Mouse (Mus musculus) T-helper 2 cell (primary cell): ENCODE measurements around the gene Thrap3.
"Not testable (repeated sequence)": the region's sequence is repeated elsewhere in the genome, so short reads cannot be mapped to it uniquely, and the experiment has no call there.

Experiments used
- in situ Hi-C: fragments of 300-600 bp; cut with MboI, MseI; formaldehyde crosslinking; loops from one replicate; pipeline ENCODE4 v1.15.1; 2025; ENCODE audit warnings: high pct_unique_total_duplicates

Gene Thrap3

DNA sequence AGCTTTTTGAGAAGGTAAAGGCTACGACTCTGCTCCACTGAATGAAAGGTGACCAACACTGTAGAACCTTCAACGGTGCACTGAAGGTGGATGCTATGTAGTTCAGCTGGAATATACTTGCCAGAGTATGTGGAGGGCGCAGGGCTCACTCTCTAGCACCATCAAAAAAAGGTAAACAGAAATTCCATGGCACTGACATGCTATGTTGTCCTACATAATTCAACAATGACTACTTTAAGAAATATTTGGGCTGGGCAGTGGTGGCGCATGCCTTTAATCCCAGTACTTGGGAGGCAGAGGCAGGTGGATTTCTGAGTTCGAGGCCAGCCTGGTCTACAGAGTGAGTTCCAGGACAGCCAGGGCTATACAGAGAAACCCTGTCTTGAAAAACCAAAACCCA lies 31.8 kb downstream of the Thrap3 start:
- in situ Hi-C loops: not testable (repeated sequence)

DNA sequence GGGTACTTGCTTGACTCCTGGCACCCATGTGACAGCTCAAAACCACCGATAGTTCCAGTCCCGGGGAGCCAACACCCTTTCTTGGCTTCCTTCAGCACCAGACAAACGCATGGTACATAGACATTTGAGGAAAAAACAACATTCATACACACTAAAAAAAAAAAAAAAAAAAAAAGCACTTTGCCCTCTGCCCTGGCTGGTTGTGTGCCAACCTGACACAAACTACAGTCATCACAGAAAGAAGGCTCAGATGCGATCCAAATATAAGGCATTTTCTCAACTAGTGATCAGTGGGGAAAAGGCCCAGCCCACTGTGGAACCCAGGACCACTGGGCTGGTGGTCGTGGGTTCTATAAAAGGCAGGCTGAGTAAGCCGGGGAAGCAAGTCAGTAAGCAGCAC lies 33.7 kb downstream of the Thrap3 start:
- in situ Hi-C loops: no loop called here

DNA sequence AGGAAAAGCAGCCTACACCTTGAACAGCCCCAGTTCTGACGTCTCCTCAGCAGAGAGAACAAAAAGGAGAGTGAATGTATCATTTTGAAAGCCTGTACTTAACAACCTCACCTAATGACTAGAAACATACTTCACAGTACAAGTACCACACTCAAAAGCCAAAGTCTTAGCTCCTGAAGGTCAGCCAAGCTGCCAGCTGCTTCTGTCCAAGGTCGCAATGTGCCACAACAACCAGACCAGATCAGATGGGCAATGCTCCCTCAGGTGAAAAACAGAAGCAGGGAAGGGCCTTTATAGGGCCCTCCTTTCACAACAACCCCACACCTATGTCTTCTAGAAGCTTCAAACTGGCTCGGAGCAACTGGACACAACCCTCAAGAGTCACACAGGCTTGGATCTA lies 36.5 kb downstream of the Thrap3 start:
- in situ Hi-C loops: no loop called here

DNA sequence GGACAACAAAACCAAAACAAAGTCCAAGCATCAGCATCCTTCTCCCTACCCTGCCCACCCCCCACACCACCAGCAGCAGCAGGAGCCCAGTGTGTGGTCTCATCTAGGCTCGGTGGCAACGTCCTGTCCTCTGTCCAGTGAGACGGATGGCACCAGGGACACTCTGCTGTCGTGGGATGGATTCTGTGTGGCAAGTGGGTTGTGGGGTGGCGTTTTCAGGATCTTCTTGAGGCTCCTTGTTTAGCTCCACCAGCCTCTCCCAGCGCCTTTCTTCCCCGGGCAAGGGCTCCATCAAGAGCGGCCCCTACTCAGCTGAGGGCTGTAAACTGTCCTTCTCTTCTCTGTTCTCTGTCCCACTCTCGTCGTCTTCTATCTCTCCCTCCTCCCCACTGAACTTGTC lies 37.5 kb downstream of the Thrap3 start:
- in situ Hi-C loops: not testable (repeated sequence)

- in situ Hi-C loops: no loop called here
Observed at GRCm38 (mm10) chr4:126163685-126164084, 38.9 kb downstream of the Thrap3 start.

DNA sequence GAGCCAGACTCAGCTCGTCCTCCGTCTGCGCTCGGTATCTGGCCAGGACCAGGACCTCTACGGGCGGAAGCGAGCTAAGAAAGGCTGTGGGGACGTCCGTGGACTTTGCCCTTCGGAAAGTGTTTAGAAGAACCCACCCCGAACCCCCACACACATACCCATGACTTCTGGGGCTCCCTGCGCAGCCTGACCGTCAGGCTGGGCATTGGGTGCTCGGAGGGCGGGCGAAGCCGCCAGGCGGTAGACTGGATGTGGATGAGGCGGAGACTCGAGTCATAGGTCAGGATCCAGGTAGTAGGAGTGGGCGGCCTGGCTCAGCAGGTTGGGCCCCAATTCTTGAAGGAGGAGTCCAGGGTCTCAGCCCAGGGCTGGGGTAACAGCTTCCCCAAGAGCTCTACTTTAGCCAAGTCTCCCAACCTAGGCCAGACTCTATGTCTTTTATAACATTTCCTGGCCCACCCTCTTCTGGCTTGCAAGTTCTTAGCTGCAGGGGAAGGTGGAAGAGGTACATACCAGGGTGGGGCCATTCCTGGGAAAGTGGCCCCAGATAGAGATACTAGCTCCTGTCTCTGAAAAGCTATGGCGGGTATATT lies 39.4 kb downstream of the Thrap3 start, which contains the start of gene Sh3d21:
Sh3d21 (minus strand) TSS at position 425 of the 593 bp plus-strand sequence.
- in situ Hi-C loops: no loop called here

GRCm38 (mm10) chr4:126162544-126163066 lies 40.0 kb downstream of the Thrap3 start:
- in situ Hi-C loops: no loop called here

- in situ Hi-C loops: no loop called here
Observed at GRCm38 (mm10) chr4:126161986-126162385, 40.6 kb downstream of the Thrap3 start.

DNA sequence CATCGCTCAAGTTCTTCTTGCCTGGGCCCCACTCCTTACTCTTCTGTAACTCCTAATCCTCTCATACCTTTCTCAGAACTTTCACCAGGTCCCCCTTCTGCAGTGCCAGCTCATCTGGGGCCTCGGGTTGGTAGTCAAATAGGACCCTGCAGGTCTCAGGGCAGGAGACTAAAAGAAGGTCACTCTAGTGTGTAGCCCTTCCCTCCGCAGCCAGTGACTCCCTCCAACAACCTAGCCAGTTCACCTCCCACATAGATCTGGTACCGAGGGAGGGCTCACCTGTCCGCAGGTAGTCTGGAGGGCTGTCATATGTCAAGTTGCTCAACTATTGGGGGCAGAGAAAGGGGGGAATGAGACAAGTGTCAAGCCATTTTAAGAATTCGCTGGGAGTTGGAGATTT lies 41.1 kb downstream of the Thrap3 start:
- in situ Hi-C loops: no loop called here

GRCm38 (mm10) chr4:126160981-126161380 lies 41.6 kb downstream of the Thrap3 start:
- in situ Hi-C loops: no loop called here

DNA sequence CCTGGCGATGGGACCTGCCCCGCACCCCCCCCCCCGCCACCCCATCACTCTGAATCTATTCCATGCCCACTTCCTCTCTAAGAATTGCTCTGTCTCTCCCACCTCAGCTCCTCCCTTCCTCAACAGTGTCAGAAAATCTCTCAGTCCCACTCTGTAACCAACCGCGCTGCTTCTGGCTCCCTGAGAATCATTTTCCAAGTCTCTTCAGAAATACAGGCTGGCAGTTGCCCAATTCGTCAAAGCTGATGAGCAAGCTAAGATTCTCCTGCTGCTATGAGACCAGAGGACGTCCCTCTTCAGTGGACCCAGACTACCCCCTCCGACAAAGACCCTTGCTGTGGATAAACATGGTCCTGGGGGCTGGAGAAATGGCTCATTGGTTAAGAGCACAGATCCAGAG lies 43.1 kb downstream of the Thrap3 start:
- in situ Hi-C loops: no loop called here

DNA sequence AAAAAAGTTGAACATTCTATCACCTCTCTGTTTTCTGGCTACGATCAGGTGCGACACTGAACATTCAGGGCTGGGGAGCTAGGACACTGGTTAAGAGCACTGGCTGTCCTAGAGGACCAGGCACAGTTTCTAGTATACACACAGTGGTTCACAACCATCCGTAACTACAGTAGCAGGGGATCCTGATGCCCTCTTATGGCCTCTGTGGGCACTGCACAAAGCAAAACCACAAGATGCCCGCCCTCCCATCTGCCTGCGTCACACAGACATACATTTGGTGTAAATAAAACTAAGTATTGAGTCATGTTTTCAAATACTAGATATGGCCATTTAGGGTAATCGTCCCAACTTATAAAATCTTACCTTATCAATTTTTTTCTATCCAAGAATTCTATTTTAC lies 45.0 kb downstream of the Thrap3 start:
- in situ Hi-C loops: no loop called here

- in situ Hi-C loops: no loop called here
Observed at GRCm38 (mm10) chr4:126156617-126157016, 45.9 kb downstream of the Thrap3 start.

GRCm38 (mm10) chr4:126155869-126156268 lies 46.7 kb downstream of the Thrap3 start:
- in situ Hi-C loops: no loop called here

DNA sequence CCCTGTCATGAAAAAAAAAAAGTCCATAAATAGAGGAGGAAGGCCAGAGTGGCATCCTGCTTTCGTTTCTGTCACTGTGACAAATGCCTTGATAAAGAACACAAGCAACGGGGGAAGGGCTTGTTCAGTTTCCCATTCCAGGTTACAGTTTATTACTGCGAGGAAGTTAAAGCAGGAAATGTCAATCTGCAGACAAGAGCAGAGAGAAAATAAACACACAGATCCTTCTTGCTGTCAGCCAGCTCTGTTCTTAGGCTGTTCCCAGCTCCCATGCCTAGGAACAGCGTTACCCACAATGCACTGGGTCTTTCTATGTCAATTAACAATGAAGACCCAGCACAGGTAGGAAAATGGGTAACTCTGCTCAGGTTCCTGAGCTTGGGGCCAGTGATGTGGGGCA lies 47.4 kb downstream of the Thrap3 start:
- in situ Hi-C loops: no loop called here

GRCm38 (mm10) chr4:126152864-126153263 lies 49.7 kb downstream of the Thrap3 start:
- in situ Hi-C loops: loop anchor here (5.0 kb wide), 1 partner anchor 66 kb away; no protein-coding TSS in a partner anchor

GRCm38 (mm10) chr4:126151701-126152440 lies 50.7 kb downstream of the Thrap3 start:
- in situ Hi-C loops: loop anchor here (5.0 kb wide), 1 partner anchor 65 kb away; no protein-coding TSS in a partner anchor

DNA sequence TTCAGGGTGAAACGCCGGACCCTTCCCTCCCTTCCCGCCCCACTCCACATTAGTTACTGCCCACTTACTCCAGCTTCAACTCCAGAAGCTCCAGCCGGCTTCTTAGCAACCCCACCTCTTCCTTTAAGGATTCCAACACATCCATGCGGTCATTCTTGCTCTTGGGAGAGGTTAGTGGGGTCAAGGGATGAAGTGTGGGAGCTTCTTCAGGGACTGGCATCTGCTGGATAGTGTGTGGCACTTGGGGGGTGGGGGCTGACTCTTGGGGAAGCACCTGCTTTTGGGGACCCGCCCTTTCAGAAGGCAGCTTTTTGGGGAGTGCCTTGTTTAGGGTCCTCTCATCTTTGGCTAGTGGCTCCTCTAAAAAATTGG lies 51.6 kb downstream of the Thrap3 start:
- in situ Hi-C loops: loop anchor here (5.0 kb wide), 1 partner anchor 64 kb away; no protein-coding TSS in a partner anchor

GRCm38 (mm10) chr4:126150297-126150948 lies 52.1 kb downstream of the Thrap3 start:
- in situ Hi-C loops: loop anchor here (5.0 kb wide), 1 partner anchor 63 kb away; no protein-coding TSS in a partner anchor

DNA sequence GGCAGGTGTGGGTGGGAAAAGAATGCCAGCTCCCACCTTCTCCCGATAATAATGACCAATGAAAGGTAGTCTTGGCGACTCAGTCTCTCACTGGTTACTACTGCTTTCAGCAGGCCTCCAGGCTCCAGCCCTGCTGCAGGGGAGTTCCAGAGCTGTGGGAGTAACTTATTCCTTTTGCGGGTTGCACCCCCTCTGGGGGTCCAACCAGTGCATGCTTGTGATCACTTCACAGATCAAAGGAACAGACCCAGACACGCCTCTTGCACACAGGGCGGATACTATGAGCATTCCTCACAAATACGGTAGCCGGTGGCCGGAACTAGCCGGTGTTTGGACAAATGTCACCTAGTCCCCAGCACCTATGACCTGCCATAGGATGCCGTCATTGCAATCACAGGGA lies 52.8 kb downstream of the Thrap3 start:
- in situ Hi-C loops: loop anchor here (5.0 kb wide), 1 partner anchor 62 kb away; no protein-coding TSS in a partner anchor

- in situ Hi-C loops: no loop called here
Observed at GRCm38 (mm10) chr4:126149041-126149676, 53.4 kb downstream of the Thrap3 start.
